Mouse (Mus musculus): ENCODE measurements around the gene Pus1.

DNA sequence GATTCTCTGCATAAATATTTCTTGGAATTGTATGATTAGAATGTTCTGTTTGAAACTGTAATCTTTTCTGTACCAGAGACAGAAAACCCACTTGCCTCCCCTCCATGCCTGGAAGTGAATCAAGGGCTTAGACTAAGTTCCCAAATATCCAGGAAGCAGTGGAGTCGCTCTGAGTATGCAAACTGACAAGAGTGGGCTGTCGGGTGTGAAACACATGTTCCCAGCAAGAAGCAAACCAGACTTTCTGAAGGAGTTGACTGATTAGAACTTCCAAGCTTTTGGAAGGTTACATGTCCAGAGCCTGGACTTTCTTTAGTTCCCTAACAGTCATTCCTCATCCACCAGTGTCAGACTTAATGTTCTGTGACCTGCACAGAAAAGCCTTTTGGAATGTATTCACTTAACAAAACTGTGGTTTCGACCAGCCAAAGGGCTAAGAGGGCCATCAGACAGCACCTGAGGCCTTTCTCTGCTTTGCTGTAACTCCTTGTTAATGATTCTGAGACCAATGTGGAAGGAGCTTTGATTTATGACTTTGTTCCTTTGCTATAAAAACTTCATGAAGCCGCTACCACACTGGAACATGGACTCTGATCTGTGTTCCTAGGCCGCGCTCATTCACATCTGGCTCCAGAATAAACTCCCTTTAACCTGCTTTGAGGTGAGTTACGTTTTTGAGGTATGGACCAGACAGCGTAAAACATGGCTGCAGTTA is 46.5 kb upstream of the Pus1 start:
- TF ChIP-seq POLR2A (IDR thresholded peaks at IDR 0.05; ENCODE audit: low read depth, low read length) (no peak), CTCF (IDR thresholded peaks at IDR 0.05; ENCODE audit: extremely low read depth, insufficient read length, insufficient replicate concordance, low read depth, low read length) (no peak)

All from small intestine, adult 2 months (tissue).